Mouse (Mus musculus): Measurements from ENCODE around the gene Ikzf1. TPM values are rescaled to one million over a fixed set of nuclear protein-coding genes. Genes with fewer than 3 reads are reported as not detected.

Ikzf1 gene
- polyA plus RNA-seq, 1 experiment from 2014 or later: 1.4 TPM

- Histone ChIP-seq H3K4me1 (no peaks in the 10 kb centered on the region), H3K4me3 (no peak overlapping the region), H3K9ac (replicated peaks) (no peak overlapping the region), H3K36me3 (no peaks in the 10 kb centered on the region), H3K27ac (replicated peaks) (no peak overlapping the region), H3K4me2 (replicated peaks) (no peak overlapping the region), H3K27me3 (no peaks in the 10 kb centered on the region), H3K9me3 (no peaks in the 10 kb centered on the region)
- no peak for ATAC-seq (ENCODE audit: low FRiP score, low read depth)
- WGBS: 81% methylated on average over 7 of the region's 7 CpGs
These were observed 26.9 kb downstream of the Ikzf1 start for GRCm38 (mm10) chr11:11711748-11712147.

DNA sequence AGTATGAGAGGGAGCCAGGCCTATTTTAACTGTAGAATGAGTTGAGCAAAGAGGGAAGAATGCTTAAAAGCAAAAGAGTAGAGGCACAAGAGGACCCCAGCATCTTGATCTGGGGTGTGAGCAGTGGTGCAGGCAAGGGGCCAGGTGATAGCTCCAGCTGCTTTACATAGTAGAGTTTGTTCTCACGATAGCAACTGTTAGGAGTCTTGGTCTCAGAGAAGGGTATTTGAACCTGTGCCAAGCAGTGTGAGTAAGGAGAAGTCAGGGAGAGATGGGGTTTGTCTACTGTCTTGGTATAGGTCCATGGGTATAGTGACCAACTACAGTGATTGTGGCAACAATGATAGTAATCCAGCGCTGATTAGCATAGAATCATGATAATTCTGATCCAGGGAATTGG, 29.9 kb downstream of the Ikzf1 start:
- Histone ChIP-seq H3K27me3 (no peaks in the 10 kb centered on the region), H3K4me1 (no peaks in the 10 kb centered on the region), H3K9ac (replicated peaks) (no peak overlapping the region), H3K4me3 (no peak overlapping the region), H3K36me3 (no peaks in the 10 kb centered on the region), H3K4me2 (replicated peaks) (no peak overlapping the region), H3K9me3 (no peaks in the 10 kb centered on the region), H3K27ac (replicated peaks) (no peak overlapping the region)
- WGBS: 89% methylated on average over 2 of the region's 2 CpGs
- no peak for ATAC-seq (ENCODE audit: low FRiP score, low read depth)

DNA sequence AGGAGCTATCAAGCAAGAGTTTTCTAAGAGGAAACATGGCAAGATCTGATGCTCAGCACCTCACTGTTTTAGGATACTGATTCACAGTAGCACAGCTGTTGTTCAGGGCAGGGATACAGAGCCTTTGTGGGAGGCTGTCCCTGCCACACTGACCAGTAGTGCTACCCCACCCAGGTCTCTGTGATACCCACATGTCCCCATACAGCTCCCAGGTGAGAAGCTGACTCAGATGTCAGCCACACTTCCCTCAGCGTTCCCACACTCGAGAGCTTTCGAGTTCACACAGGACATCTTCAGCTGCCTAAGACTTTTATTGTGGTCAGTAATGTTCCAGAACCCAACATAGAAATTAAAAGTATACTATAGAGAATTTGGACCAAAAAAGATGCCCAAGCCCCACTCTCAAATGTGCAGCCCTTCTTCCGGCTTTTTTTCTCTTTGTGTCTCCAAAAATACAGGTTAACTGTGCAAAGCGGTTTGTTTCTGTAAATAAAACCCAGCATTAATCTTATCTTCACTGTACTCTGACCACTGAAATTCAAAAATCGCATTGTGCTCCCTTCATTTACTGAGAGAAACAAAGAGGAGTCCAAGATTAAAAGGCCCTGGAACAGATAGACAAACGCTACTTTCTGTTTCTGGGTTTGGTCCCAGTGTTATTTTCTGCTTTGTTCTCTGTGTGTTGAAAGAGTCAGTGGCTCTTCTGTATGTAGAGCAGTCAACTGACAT, 31.3 kb downstream of the Ikzf1 start:
- Histone ChIP-seq H3K4me2 (replicated peaks) (no peak overlapping the region), H3K27ac (replicated peaks) (no peak overlapping the region), H3K9me3 (no peaks in the 10 kb centered on the region), H3K4me1 (no peaks in the 10 kb centered on the region), H3K9ac (replicated peaks) (no peak overlapping the region), H3K36me3 (no peaks in the 10 kb centered on the region), H3K27me3 (no peaks in the 10 kb centered on the region), H3K4me3 (no peak overlapping the region)
- no peak for ATAC-seq (ENCODE audit: low FRiP score, low read depth)
- 92% methylated on average over 7 of the region's 7 CpGs for WGBS

- no peak for ATAC-seq (ENCODE audit: low FRiP score, low read depth)
- no peaks in the 10 kb centered on the region for H3K9me3 ChIP-seq
These were observed 31.9 kb downstream of the Ikzf1 start for GRCm38 (mm10) chr11:11716692-11717037.

GRCm38 (mm10) chr11:11717606-11718167, 32.9 kb downstream of the Ikzf1 start:
- Histone ChIP-seq H3K9ac (replicated peaks) (no peak overlapping the region), H3K9me3 (no peaks in the 10 kb centered on the region), H3K27me3 (no peaks in the 10 kb centered on the region), H3K4me2 (replicated peaks) (no peak overlapping the region), H3K4me3 (no peak overlapping the region), H3K36me3 (no peaks in the 10 kb centered on the region), H3K27ac (replicated peaks) (no peak overlapping the region), H3K4me1 (no peaks in the 10 kb centered on the region)
- WGBS: 80% methylated on average over 4 of the region's 4 CpGs
- no peak for ATAC-seq (ENCODE audit: low FRiP score, low read depth)

More at GRCm38 (mm10) chr11:11716692-11717037, 31.9 kb downstream of the Ikzf1 start:
- Histone ChIP-seq H3K27ac (replicated peaks) (no peak overlapping the region), H3K27me3 (no peaks in the 10 kb centered on the region), H3K4me2 (replicated peaks) (no peak overlapping the region), H3K4me3 (no peak overlapping the region), H3K4me1 (no peaks in the 10 kb centered on the region), H3K9ac (replicated peaks) (no peak overlapping the region), H3K36me3 (no peaks in the 10 kb centered on the region)
- WGBS: 81% methylated on average over 2 of the region's 2 CpGs

- no peaks in the 10 kb centered on the region for H3K27me3 ChIP-seq
- no peaks in the 10 kb centered on the region for H3K36me3 ChIP-seq
- H3K9ac ChIP-seq (replicated peaks): no peak overlapping the region
- no peak overlapping the region for H3K4me3 ChIP-seq
- no peak overlapping the region for H3K4me2 ChIP-seq (replicated peaks)
- H3K27ac ChIP-seq (replicated peaks): no peak overlapping the region
- H3K4me1 ChIP-seq: no peaks in the 10 kb centered on the region
- WGBS: 80% methylated on average over 5 of the region's 5 CpGs
- ATAC-seq (ENCODE audit: low FRiP score, low read depth): no peak
- no peaks in the 10 kb centered on the region for H3K9me3 ChIP-seq
These were observed 34.9 kb downstream of the Ikzf1 start for GRCm38 (mm10) chr11:11719748-11720147.

DNA sequence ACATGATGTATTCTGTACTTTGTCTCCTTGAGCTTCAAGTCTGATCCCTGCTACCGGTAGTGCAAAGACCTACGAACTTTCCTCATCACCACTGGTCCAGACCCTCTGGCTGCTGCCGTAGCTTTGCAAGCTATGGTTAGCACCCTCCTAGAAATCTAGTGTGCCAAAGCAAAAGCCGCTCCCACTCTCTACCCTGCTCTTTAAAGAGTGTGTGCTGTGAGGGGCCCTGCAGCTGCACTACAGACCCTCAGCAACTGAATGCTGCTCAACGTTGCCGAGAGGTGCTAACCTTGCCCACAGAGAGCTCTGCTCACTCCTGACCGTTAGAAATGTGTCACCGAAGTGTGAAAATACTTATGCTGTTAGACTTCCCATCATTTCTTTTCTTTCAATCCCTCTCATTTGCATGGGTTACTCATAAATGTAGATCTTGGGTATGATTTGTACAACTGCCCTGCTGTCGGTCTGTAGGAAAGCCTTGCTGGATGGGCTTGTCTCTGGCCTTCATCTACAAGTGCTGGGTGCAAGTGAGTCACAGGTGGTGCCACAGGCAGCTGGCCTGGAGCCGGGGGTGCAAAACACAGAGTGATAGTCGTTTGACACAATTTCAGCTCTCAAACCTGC, 40.6 kb downstream of the Ikzf1 start:
- no peak for ATAC-seq (ENCODE audit: low FRiP score, low read depth)
- H3K36me3 ChIP-seq: no peaks in the 10 kb centered on the region
- H3K4me3 ChIP-seq: no peak overlapping the region
- no peaks in the 10 kb centered on the region for H3K9me3 ChIP-seq
- H3K4me2 ChIP-seq (replicated peaks): no peak overlapping the region
- H3K27ac ChIP-seq (replicated peaks): no peak overlapping the region
- 88% methylated on average over 11 of the region's 11 CpGs for WGBS
- H3K4me1 ChIP-seq: no peaks in the 10 kb centered on the region
- no peaks in the 10 kb centered on the region for H3K27me3 ChIP-seq
- no peak overlapping the region for H3K9ac ChIP-seq (replicated peaks)

GRCm38 (mm10) chr11:11725876-11726525, 41.2 kb downstream of the Ikzf1 start:
- H3K9me3 ChIP-seq: no peaks in the 10 kb centered on the region
- H3K9ac ChIP-seq (replicated peaks): no peak overlapping the region
- H3K4me1 ChIP-seq: no peaks in the 10 kb centered on the region
- no peak for ATAC-seq (ENCODE audit: low FRiP score, low read depth)
- no peaks in the 10 kb centered on the region for H3K27me3 ChIP-seq
- H3K4me2 ChIP-seq (replicated peaks): no peak overlapping the region
- no peaks in the 10 kb centered on the region for H3K36me3 ChIP-seq
- WGBS: 89% methylated on average over 5 of the region's 5 CpGs
- no peak overlapping the region for H3K4me3 ChIP-seq
- no peak overlapping the region for H3K27ac ChIP-seq (replicated peaks)

GRCm38 (mm10) chr11:11726807-11727276, 42.0 kb downstream of the Ikzf1 start:
- Histone ChIP-seq H3K36me3 (no peaks in the 10 kb centered on the region), H3K9me3 (no peaks in the 10 kb centered on the region), H3K27me3 (no peaks in the 10 kb centered on the region), H3K27ac (replicated peaks) (no peak overlapping the region), H3K4me1 (no peaks in the 10 kb centered on the region), H3K9ac (replicated peaks) (no peak overlapping the region), H3K4me3 (no peak overlapping the region), H3K4me2 (replicated peaks) (no peak overlapping the region)
- ATAC-seq (ENCODE audit: low FRiP score, low read depth): no peak
- WGBS: 88% methylated on average over 4 of the region's 4 CpGs

DNA sequence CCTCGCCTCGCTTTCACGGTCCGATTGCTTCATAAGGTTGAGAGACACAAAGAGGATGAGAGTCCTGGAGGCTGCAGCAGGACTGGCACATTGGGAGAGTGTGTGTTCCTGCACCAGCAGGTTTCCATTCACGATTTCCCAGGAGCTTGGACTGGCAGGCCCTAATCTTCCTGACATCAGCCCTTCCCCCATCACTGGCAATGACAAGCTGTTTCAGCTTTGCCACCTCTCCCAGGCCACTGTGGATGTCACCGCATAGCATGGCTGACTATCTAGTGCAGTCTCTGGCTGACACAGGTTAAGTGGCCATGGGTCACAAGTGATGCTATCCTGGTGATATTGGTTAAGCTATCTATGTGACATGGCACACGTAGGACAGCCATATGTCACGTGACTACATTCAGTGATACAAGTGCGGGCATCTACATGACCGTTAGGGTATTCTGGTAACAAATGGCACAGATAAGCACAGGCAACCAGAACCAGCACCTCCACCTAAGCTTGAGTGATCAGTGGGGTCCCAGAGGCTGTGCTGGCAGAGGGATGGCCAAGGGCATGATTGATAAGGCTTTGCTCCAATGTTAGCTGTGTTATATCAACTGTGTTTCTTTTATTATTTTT, 43.2 kb downstream of the Ikzf1 start:
- ATAC-seq (ENCODE audit: low FRiP score, low read depth): no peak
- H3K27me3 ChIP-seq: no peaks in the 10 kb centered on the region
- no peaks in the 10 kb centered on the region for H3K4me1 ChIP-seq
- H3K4me3 ChIP-seq: no peak overlapping the region
- no peaks in the 10 kb centered on the region for H3K36me3 ChIP-seq
- no peak overlapping the region for H3K4me2 ChIP-seq (replicated peaks)
- 88% methylated on average over 10 of the region's 10 CpGs for WGBS
- H3K27ac ChIP-seq (replicated peaks): no peak overlapping the region
- no peak overlapping the region for H3K9ac ChIP-seq (replicated peaks)
- H3K9me3 ChIP-seq: no peaks in the 10 kb centered on the region

DNA sequence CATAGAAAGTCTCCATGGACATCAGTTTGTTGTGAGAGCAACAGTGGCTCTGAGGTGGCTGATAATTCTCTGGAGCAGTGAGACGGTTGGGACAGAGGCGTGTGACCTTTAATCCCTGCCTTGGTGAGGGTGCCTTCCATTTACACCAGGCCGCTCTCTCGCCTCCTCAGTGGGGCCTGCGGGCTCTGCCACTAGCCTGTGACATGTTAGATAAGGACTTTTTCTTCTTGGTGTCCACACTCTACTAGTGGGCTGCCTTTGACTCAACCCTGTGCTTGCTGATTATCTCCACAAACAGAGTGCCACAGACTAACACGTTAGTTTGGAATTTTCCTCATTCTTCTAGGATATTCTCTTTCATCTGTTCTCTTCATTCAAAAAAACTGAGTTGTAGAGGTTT, 44.4 kb downstream of the Ikzf1 start:
- 86% methylated on average over 6 of the region's 6 CpGs for WGBS
- H3K27ac ChIP-seq (replicated peaks): no peak overlapping the region
- no peaks in the 10 kb centered on the region for H3K36me3 ChIP-seq
- H3K4me1 ChIP-seq: no peaks in the 10 kb centered on the region
- no peak overlapping the region for H3K9ac ChIP-seq (replicated peaks)
- H3K27me3 ChIP-seq: no peaks in the 10 kb centered on the region
- no peak for ATAC-seq (ENCODE audit: low FRiP score, low read depth)
- no peaks in the 10 kb centered on the region for H3K9me3 ChIP-seq
- no peak overlapping the region for H3K4me3 ChIP-seq
- H3K4me2 ChIP-seq (replicated peaks): no peak overlapping the region

DNA sequence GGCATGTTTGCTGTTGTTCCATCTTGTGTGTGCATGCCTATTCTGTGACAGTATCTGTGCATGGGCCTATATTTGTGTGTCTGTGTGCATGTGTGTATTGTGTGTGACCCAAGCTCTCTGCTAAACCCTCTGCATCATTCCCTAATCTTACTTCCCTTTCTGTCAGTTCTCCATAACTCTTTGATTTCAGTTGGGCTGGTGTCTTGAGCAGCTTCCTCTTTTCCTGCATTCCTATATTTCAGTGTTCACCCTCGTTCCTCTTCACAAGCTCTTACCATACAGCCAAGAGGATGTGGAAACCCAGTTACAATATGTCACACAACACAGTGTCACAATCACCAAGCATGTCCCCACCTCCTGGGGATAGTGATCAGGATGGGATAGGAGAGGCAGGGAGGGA, 45.3 kb downstream of the Ikzf1 start:
- WGBS: 84% methylated on average over 1 of the region's 1 CpGs

More for the DNA sequence above, 45.3 kb downstream of the Ikzf1 start:
- Histone ChIP-seq H3K4me1 (no peaks in the 10 kb centered on the region), H3K4me2 (replicated peaks) (no peak overlapping the region), H3K9ac (replicated peaks) (no peak overlapping the region), H3K36me3 (no peaks in the 10 kb centered on the region), H3K4me3 (no peak overlapping the region), H3K27me3 (no peaks in the 10 kb centered on the region), H3K9me3 (no peaks in the 10 kb centered on the region), H3K27ac (replicated peaks) (no peak overlapping the region)
- ATAC-seq (ENCODE audit: low FRiP score, low read depth): no peak
